Mouse (Mus musculus) stomach, embryonic 14.5 days (tissue): ENCODE measurements at regions not wholly inside any gene's neighbourhood (a gene's known extent, or its start where the extent isn't known, plus 50 kb on each side); places are given as distances from the start of the nearest gene placed in this dataset.

Experiments used
- ATAC-seq: fragments of 200-750 bp; cut with Nextera tagmentation; 2 replicates; pipeline ENCODE4 v1.8.0; 2017; ENCODE audit warnings: low read depth, moderate TSS enrichment; ENCODE audit not compliant: insufficient number of reproducible peaks, insufficient read depth, low FRiP score
- H3K27ac ChIP-seq: fragments of 300-500 bp; sonication (generic); 2 replicates; pipeline ENCODE4 v1.5.1; 2014; ENCODE audit warnings: mild to moderate bottlenecking, low read length, moderate library complexity, mixed read lengths
- H3K27me3 ChIP-seq: fragments of 300-500 bp; sonication (generic); 2 replicates; pipeline ENCODE4 v1.6.1; 2014; ENCODE audit warnings: low read length, control low read depth, mixed read lengths; ENCODE audit not compliant: control insufficient read depth, insufficient read depth
- H3K36me3 ChIP-seq: fragments of 300-500 bp; sonication (generic); 2 replicates; pipeline ENCODE4 v1.6.1; 2014; ENCODE audit warnings: mild to moderate bottlenecking, control low read depth, low read length, moderate library complexity, mixed read lengths; ENCODE audit not compliant: control insufficient read depth, insufficient read depth
- H3K4me1 ChIP-seq: fragments of 300-500 bp; sonication (generic); 2 replicates; pipeline ENCODE4 v1.6.1; 2014; ENCODE audit warnings: low read length, control low read depth, mixed read lengths; ENCODE audit not compliant: control insufficient read depth, insufficient read depth
- H3K4me2 ChIP-seq: fragments of 300-500 bp; sonication (generic); replicated peaks from 2 replicates; pipeline ENCODE4 v1.6.1; 2014; ENCODE audit warnings: low read depth, low read length, control low read depth
- H3K4me3 ChIP-seq: fragments of 300-500 bp; sonication (generic); 2 replicates; pipeline ENCODE4 v1.5.1; 2014; ENCODE audit warnings: low read depth, low read length, control low read depth
- H3K9ac ChIP-seq: fragments of 300-500 bp; sonication (generic); replicated peaks from 2 replicates; pipeline ENCODE4 v1.6.1; 2014; ENCODE audit warnings: low read depth, mild to moderate bottlenecking, control low read depth, low read length, moderate library complexity, mixed read lengths
- H3K9me3 ChIP-seq: fragments of 300-500 bp; sonication (generic); 2 replicates; pipeline ENCODE4 v1.6.1; 2016; ENCODE audit warnings: low read depth, low read length, control low read depth; ENCODE audit not compliant: control insufficient read depth
- WGBS: fragments of 180-500 bp; shearing (Covaris S2); extraction: QIAGEN DNeasy Blood & Tissue Kit; methylation state at CpG from one replicate; pipeline ENCODE4 v1.1.7; 2014; 5-methylcytosine and 5-hydroxymethylcytosine counted together

- no peak overlapping the region for H3K4me3 ChIP-seq
- H3K4me1 ChIP-seq = no peaks in the 10 kb centered on the region
- H3K27ac ChIP-seq = no peak overlapping the region
- no peaks in the 10 kb centered on the region for H3K36me3 ChIP-seq
- H3K9ac ChIP-seq = no peak overlapping the region
- H3K9me3 ChIP-seq = no peaks in the 10 kb centered on the region
- no peak for ATAC-seq
- H3K4me2 ChIP-seq = no peak overlapping the region
- H3K27me3 ChIP-seq = no peaks in the 10 kb centered on the region
- 49% methylated on average over 4 of the region's 4 CpGs for WGBS
These were observed 76.9 kb downstream of the Tpra1 start for GRCm38 (mm10) chr6:88978970-88979369.

DNA sequence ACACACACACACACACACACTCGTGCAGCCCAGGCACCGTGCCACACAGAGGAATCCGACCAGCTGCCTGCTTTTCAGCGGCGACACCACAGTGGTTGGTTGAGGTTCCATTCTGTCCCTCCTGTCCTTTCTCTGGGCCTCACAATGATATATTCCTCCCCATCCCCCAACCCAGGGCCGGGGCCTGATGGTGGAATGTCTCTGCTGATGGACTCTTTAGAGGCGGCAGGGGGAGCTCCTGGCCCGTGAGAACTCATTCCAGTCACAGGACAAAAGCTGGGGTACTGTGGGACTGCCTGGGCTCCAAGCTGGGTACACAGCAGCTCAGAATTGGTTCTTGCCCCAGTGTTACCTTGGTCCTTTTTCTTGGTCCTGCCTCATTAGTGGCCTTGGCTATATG lies 78.1 kb downstream of the Tpra1 start:
- H3K4me3 ChIP-seq = no peak overlapping the region
- no peaks in the 10 kb centered on the region for H3K36me3 ChIP-seq
- WGBS = 7% methylated on average over 8 of the region's 8 CpGs
- H3K27me3 ChIP-seq = no peaks in the 10 kb centered on the region
- ATAC-seq = peak; percentile 60; the same call in 1 of the 2 replicates
- no peak overlapping the region for H3K4me2 ChIP-seq
- no peak overlapping the region for H3K27ac ChIP-seq
- no peaks in the 10 kb centered on the region for H3K4me1 ChIP-seq
- no peak overlapping the region for H3K9ac ChIP-seq
- no peaks in the 10 kb centered on the region for H3K9me3 ChIP-seq

DNA sequence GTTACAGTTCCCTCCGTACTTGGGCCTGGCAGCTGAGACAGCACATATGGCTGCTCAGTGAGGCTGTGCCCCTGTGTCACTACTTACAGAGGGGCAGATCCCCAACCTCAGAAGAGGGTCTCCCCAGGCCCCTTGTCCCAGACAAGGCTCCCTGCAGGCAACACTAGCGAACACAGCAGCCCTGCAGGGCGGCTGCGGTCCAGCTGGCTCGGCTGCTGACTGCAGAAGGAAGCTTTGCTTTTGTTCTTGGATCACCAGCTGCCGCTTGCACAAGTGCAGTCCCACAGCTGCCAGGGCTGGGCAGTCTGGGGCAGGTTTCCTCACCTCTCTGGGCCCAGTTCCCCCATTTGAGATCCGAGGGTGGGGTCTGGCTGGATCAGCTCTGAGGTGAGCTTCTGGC lies 79.5 kb downstream of the Tpra1 start:
- Histone ChIP-seq H3K27me3 (no peaks in the 10 kb centered on the region), H3K36me3 (no peaks in the 10 kb centered on the region), H3K4me1 (no peaks in the 10 kb centered on the region), H3K4me2 (no peak overlapping the region), H3K9ac (no peak overlapping the region), H3K27ac (no peak overlapping the region), H3K4me3 (no peak overlapping the region), H3K9me3 (no peaks in the 10 kb centered on the region)
- WGBS = 25% methylated on average over 7 of the region's 7 CpGs
- ATAC-seq = no peak

DNA sequence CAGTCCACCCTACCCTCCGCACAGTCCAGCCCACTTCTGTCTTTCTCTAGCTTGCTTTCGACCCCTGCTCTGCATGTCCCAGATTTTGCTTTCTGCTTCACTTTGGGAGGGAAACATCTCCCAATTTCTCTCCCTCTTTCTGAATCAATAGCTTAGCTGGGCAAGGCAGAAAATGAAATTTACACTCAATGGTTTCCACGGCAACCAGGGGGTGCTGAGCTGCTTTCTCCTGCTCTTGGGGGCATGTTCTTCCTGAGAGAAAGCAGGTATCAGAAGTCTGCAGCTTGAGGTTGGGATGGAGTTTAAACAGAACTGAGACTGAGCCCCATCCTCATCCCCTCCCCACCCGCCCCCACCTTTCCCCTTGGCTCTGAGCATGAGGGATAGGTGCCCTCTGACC lies 82.1 kb downstream of the Tpra1 start:
- Histone ChIP-seq H3K4me2 (no peak overlapping the region), H3K36me3 (no peaks in the 10 kb centered on the region), H3K27ac (no peak overlapping the region), H3K27me3 (no peaks in the 10 kb centered on the region), H3K4me3 (no peak overlapping the region), H3K4me1 (no peaks in the 10 kb centered on the region), H3K9me3 (no peaks in the 10 kb centered on the region), H3K9ac (no peak overlapping the region)
- ATAC-seq = no peak
- WGBS = 68% methylated on average over 4 of the region's 4 CpGs

DNA sequence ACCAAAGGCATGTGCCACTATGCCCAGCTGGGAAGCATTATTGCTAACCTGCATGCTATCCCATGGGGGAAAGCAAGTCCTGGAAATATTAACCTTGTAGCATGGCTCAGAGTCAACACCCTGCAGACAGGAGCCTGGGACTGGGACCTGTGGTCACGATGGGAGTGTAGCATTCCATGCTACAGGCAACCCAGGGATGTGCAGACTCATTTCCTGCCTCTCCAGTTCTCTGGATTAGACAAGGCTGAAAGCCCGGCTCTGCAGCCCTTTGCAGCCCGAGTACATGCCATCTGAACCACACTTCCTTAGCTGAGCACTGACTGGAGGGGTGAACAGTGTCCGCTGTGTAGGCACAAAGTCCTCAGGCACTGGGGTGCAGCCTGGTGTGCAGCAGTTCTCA lies 82.8 kb downstream of the Tpra1 start:
- Histone ChIP-seq H3K9me3 (no peaks in the 10 kb centered on the region), H3K4me1 (no peaks in the 10 kb centered on the region), H3K27me3 (no peaks in the 10 kb centered on the region), H3K9ac (no peak overlapping the region), H3K4me2 (no peak overlapping the region), H3K4me3 (no peak overlapping the region), H3K27ac (no peak overlapping the region), H3K36me3 (no peaks in the 10 kb centered on the region)
- 44% methylated on average over 4 of the region's 4 CpGs for WGBS
- no peak for ATAC-seq

DNA sequence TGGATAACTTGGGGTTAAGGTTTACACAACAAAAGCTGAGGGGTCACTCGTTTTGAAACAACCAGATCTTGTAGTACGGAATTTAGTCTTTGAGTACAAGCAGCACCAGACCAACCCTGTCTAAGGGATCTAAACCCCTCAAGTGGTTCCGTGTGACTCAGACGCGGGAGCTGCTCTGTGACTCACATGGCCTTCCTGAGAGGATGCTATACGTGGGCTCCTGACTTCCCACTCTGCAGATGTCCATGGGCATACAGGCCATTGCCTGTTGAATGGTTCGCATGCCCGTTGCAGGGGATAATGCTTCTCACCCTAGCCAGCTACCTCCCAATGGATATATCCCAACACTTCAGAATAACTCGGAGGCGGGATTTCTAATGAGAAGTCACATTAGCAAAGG lies 86.5 kb downstream of the Tpra1 start:
- H3K36me3 ChIP-seq = no peaks in the 10 kb centered on the region
- no peaks in the 10 kb centered on the region for H3K9me3 ChIP-seq
- WGBS = 86% methylated on average over 10 of the region's 10 CpGs
- no peak overlapping the region for H3K27ac ChIP-seq
- 0 out of 2 replicates have a peak, but pooled peaks cover 2% of the 10 kb centered on the region for H3K4me1 ChIP-seq
- no peak for ATAC-seq
- no peak overlapping the region for H3K4me3 ChIP-seq
- H3K27me3 ChIP-seq = no peaks in the 10 kb centered on the region
- no peak overlapping the region for H3K4me2 ChIP-seq
- H3K9ac ChIP-seq = no peak overlapping the region

GRCm38 (mm10) chr6:88989617-88990299 lies 87.7 kb downstream of the Tpra1 start:
- WGBS = 51% methylated on average over 6 of the region's 6 CpGs
- no peaks in the 10 kb centered on the region for H3K36me3 ChIP-seq

DNA sequence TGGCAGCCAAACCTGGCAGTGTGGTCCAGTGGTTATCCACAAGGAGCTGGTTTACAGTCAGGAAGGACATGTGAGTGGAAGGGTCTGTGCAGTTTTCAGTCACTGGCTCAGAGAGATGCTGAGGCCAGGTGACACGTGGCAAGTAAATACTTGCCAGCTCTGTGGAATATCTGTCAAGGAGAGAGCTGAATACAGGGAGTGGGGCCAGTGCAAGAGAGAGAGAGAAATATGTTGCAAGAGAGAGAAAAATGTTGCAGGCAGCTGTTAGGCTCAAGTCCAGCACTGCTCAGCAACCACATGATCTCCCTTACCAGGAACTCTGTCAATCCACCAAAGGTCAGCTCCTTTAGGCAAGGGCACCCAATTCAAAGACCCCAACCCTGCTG lies 88.2 kb downstream of the Tpra1 start:
- ATAC-seq = no peak; the same call in 1 of the 2 replicates
- H3K4me1 ChIP-seq = 0 out of 2 replicates have a peak, but pooled peaks cover 2% of the 10 kb centered on the region
- H3K36me3 ChIP-seq = no peaks in the 10 kb centered on the region
- H3K27ac ChIP-seq = no peak overlapping the region
- H3K4me2 ChIP-seq = no peak overlapping the region
- WGBS = 8% methylated on average over 1 of the region's 1 CpGs
- no peak overlapping the region for H3K9ac ChIP-seq
- no peak overlapping the region for H3K4me3 ChIP-seq
- H3K27me3 ChIP-seq = no peaks in the 10 kb centered on the region
- no peaks in the 10 kb centered on the region for H3K9me3 ChIP-seq

More at GRCm38 (mm10) chr6:88989617-88990299, 87.7 kb downstream of the Tpra1 start:
- H3K27ac ChIP-seq = no peak overlapping the region
- no peaks in the 10 kb centered on the region for H3K27me3 ChIP-seq
- H3K4me1 ChIP-seq = 0 out of 2 replicates have a peak, but pooled peaks cover 2% of the 10 kb centered on the region
- no peak overlapping the region for H3K9ac ChIP-seq
- no peaks in the 10 kb centered on the region for H3K9me3 ChIP-seq
- H3K4me3 ChIP-seq = no peak overlapping the region
- ATAC-seq = no peak
- H3K4me2 ChIP-seq = no peak overlapping the region

DNA sequence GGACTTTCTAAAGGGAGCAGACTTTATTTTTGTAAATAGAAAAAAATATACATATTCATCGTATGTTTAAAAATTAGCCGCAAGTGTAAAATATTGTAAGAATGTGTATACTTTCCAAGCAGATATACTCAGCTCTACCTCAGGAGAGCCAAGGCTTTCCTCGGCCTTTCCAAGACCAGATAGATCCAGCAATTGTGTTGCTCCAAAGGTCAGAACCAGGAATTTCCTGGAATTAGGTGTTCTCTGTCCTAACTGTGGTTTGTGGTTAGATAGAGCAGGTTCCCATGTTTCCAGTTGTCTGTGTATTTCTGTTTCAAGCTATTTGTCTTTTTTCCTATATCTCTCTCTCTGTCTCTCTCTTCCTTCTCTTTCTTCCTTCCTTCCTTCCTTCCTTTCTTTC lies 93.0 kb downstream of the Tpra1 start:
- ATAC-seq = no peak
- no peak overlapping the region for H3K4me3 ChIP-seq
- no peak overlapping the region for H3K4me2 ChIP-seq
- no peak overlapping the region for H3K9ac ChIP-seq
- no peaks in the 10 kb centered on the region for H3K9me3 ChIP-seq
- H3K27ac ChIP-seq = no peak overlapping the region
- H3K4me1 ChIP-seq = 0 out of 2 replicates have a peak, but pooled peaks cover 2% of the 10 kb centered on the region
- WGBS = 85% methylated on average over 3 of the region's 3 CpGs
- no peaks in the 10 kb centered on the region for H3K27me3 ChIP-seq
- H3K36me3 ChIP-seq = no peaks in the 10 kb centered on the region
